ENCODE assay signal across 22 mouse cellular contexts in genomic region chr9:6435236-6435635, GRCm38 (mm10).
A peak's percentile ranks its signal among the peaks of the same experiment; 100 is the strongest.
DNase-seq lines count a peak whose midpoint lies in the region; TF ChIP-seq lines count a peak whose summit lies in the region.
"Had no signal": no experiment of that assay in that cellular context is flagged by ENCODE, and none has a peak within 500 bp of the region (broad histone marks: within the 10 kb centered on the region; RNA-seq: fewer than 3 reads in every experiment).

No protein-coding gene starts in this region.

- in situ Hi-C loops in CH12.LX (cut with MboI; ENCODE audit: low pct_ligation_motif_present, low pct_unique_long_range_greater_than_20kb, low sequenced_read_pairs), result no loop called here

- H3K4me3 ChIP-seq in CH12.LX (replicated peaks in 1 of 3; ENCODE audit: low read depth in 2 of 3, low read length in 2 of 3, poor library complexity in 1 of 3) (no peak overlapping the region), ES-Bruce4 (ENCODE audit: low read depth, low read length) (no peak overlapping the region)

- TF ChIP-seq RAD21 in CH12.LX (IDR thresholded peaks at IDR 0.05; ENCODE audit: low read depth, low read length), result no peak

- H3K27ac ChIP-seq in CH12.LX (ENCODE audit: insufficient read depth, low read depth) (no peak overlapping the region), ES-Bruce4 (ENCODE audit: insufficient read depth, low read length) (peak overlapping the region; percentile 44; the same call in 1 of the 2 replicates)

- H3K27me3 ChIP-seq in CH12.LX (replicated peaks) (no peaks in the 10 kb centered on the region), ES-Bruce4 (ENCODE audit: control insufficient read depth, insufficient read depth, low read length, poor library complexity, severe bottlenecking) (no peaks in the 10 kb centered on the region)
- H3K27me3 ChIP-seq: Patski had no signal

- DNase-seq in CH12.LX (ENCODE audit: extremely low read depth) (peak; percentile 40), R1 (ENCODE audit: low read depth, low spot score) (peak; percentile 3)
- DNase-seq in left cerebral cortex, postnatal 10 days (ENCODE audit: extremely low spot score in 1 of 2, low spot score in 2 of 2), result no peak
- DNase-seq in right cerebral cortex, postnatal 10 days (ENCODE audit: low spot score in 2 of 2), result no peak
- no peak for DNase-seq in c-Kit-positive CD71-positive TER-119-positive erythroid progenitor cells, embryonic 14.5 days (ENCODE audit: low spot score)
- DNase-seq: adrenal gland, adult 2 months; adrenal gland, adult 8-10 months; adrenal gland, postnatal 10 days; adrenal gland, postnatal 14 days; adrenal gland, postnatal 25 days; adrenal gland, postnatal 36 days; B cell, adult 2 months; cerebellum, adult 11 months; cerebellum, adult 11-12 months; cerebellum, adult 18-20 months; cerebellum, adult 2 months; cerebellum, adult 8-10 months; cerebellum, adult 9-10 months; cerebellum, adult 9-11 months had no signal

- dilution Hi-C loops in CH12.LX (cut with MboI; ENCODE audit: extremely low pct_ligation_motif_present, extremely low pct_unique_long_range_greater_than_20kb, low sequenced_read_pairs), result no loop called here

- H3K36me3 ChIP-seq in CH12.LX (replicated peaks in 1 of 2; ENCODE audit: control insufficient read depth in 1 of 2, insufficient read depth in 1 of 2, low read length in 1 of 2), result no peaks in the 10 kb centered on the region
- no peaks in the 10 kb centered on the region for H3K36me3 ChIP-seq in ES-Bruce4 (ENCODE audit: control insufficient read depth, insufficient read depth, low read length, poor library complexity, severe bottlenecking)
- H3K36me3 ChIP-seq: G1E had no signal

- H3K9me3 ChIP-seq in CH12.LX (replicated peaks; ENCODE audit: low read length) (no peaks in the 10 kb centered on the region), ES-Bruce4 (replicated peaks; ENCODE audit: control insufficient read depth, insufficient read depth, low read length, poor library complexity, severe bottlenecking) (no peaks in the 10 kb centered on the region)
- H3K9me3 ChIP-seq: G1E had no signal

- no peak overlapping the region for H3K4me2 ChIP-seq in CH12.LX (ENCODE audit: insufficient read depth, low read depth, poor library complexity, severe bottlenecking)

- no peaks in the 10 kb centered on the region for H3K79me2 ChIP-seq in CH12.LX (replicated peaks; ENCODE audit: control insufficient read depth, extremely low read depth, insufficient read depth, poor library complexity, severe bottlenecking)

- TF ChIP-seq EP300 in CH12.LX (IDR thresholded peaks at IDR 0.05; ENCODE audit: low read length) (peak; percentile 62), ES-Bruce4 (IDR thresholded peaks at IDR 0.05; ENCODE audit: insufficient read depth, low read depth, low read length) (no peak)

- TF ChIP-seq CTCF in CH12.LX (conservative IDR thresholded peaks at IDR 0.05 in 1 of 2, IDR thresholded peaks at IDR 0.05 in 1 of 2; ENCODE audit: low read depth in 2 of 2, low read length in 2 of 2) (no peak), ES-Bruce4 (IDR thresholded peaks at IDR 0.05; ENCODE audit: low read depth, low read length) (no peak)

- H3K9ac ChIP-seq in CH12.LX (ENCODE audit: insufficient read depth, low read depth), result no peak overlapping the region
- no peak overlapping the region for H3K9ac ChIP-seq in ES-Bruce4 (ENCODE audit: low read depth, poor library complexity, severe bottlenecking)

- intact Hi-C loops in left cerebral cortex, postnatal 10 days (cut with DNase I), result no loop called here

- peaks cover 0 to 4% of the 10 kb centered on the region in 2 experiments; a peak in 2 of 4 replicates for H3K4me1 ChIP-seq in CH12.LX (ENCODE audit: control insufficient read depth in 1 of 2, insufficient read depth in 2 of 2)
- H3K4me1 ChIP-seq in ES-Bruce4 (ENCODE audit: control insufficient read depth, insufficient read depth, low read length), result peaks cover 1% of the 10 kb centered on the region

- no peak for TF ChIP-seq POLR2A in CH12.LX (IDR thresholded peaks at IDR 0.05; ENCODE audit: low read depth, low read length)
- no peak for TF ChIP-seq POLR2A in ES-Bruce4 (IDR thresholded peaks at IDR 0.05; ENCODE audit: insufficient read depth, low read length)

TF ChIP-seq in CH12.LX, 34 proteins besides CTCF, POLR2A, EP300 and RAD21:
- no peak for TF ChIP-seq PAX5 (IDR thresholded peaks at IDR 0.05; ENCODE audit: low read length)
- no peak for TF ChIP-seq CHD1 (IDR thresholded peaks at IDR 0.05; ENCODE audit: low read depth, low read length)
- 0 out of 2 replicates have a peak, but pooled peaks have one; percentile 19 for TF ChIP-seq JUND (conservative IDR thresholded peaks at IDR 0.05; ENCODE audit: low read depth, low read length)
- TF ChIP-seq ELF1 (IDR thresholded peaks at IDR 0.05; ENCODE audit: low read depth, low read length), result no peak
- no peak for TF ChIP-seq MAZ (IDR thresholded peaks at IDR 0.05; ENCODE audit: low read depth, low read length)
- peak; percentile 85 for TF ChIP-seq IRF4 (IDR thresholded peaks at IDR 0.05; ENCODE audit: low read depth, low read length)
- no peak for TF ChIP-seq MXI1 (IDR thresholded peaks at IDR 0.05; ENCODE audit: low read depth, low read length)
- TF ChIP-seq MAX (IDR thresholded peaks at IDR 0.05; ENCODE audit: low read length), result no peak
- TF ChIP-seq NRF1 (IDR thresholded peaks at IDR 0.05; ENCODE audit: low read depth, low read length), result no peak
- TF ChIP-seq BHLHE40 (IDR thresholded peaks at IDR 0.05; ENCODE audit: low read depth, low read length), result 0 out of 2 replicates have a peak, but pooled peaks have one; percentile 6
- TF ChIP-seq JUN (IDR thresholded peaks at IDR 0.05; ENCODE audit: insufficient read depth, low read depth, low read length), result 0 out of 2 replicates have a peak, but pooled peaks have one; percentile 14
- TF ChIP-seq MEF2A (IDR thresholded peaks at IDR 0.05; ENCODE audit: borderline replicate concordance, low read depth, low read length), result peak; percentile 56; the same call in 1 of the 2 replicates
- 0 out of 2 replicates have a peak, but pooled peaks have one; percentile 15 for TF ChIP-seq ETS1 (conservative IDR thresholded peaks at IDR 0.05; ENCODE audit: low read depth, low read length)
- TF ChIP-seq ZNF384 (IDR thresholded peaks at IDR 0.05; ENCODE audit: low read depth, low read length), result peak; percentile 86
- TF ChIP-seq RCOR1 (conservative IDR thresholded peaks at IDR 0.05; ENCODE audit: low read depth, low read length), result no peak
- no peak for TF ChIP-seq ZC3H11A (IDR thresholded peaks at IDR 0.05; ENCODE audit: low read depth, low read length)

Comparison
In these comparisons a context has a peak if more than half of its experiments do, and no peak if none do; other contexts are left out.
1. DNase-seq: peak in CH12.LX (single experiment) and R1 (single experiment); none in left cerebral cortex, postnatal 10 days (0 of 2), right cerebral cortex, postnatal 10 days (0 of 2) and c-Kit-positive CD71-positive TER-119-positive erythroid progenitor cells, embryonic 14.5 days (single experiment).